Mouse (Mus musculus): ENCODE data around the gene Ppp2r1b. TPM values are rescaled to one million over a fixed set of nuclear protein-coding genes. Genes with fewer than 3 reads are reported as not detected.

Ppp2r1b gene
- total and polyA plus RNA-seq, 3 experiments = 39.6 to 66.6 (median 42.1) TPM

GRCm38 (mm10) chr9:50889211-50889610, 44.1 kb downstream of the Ppp2r1b start:
- no peak overlapping the region for H3K4me3 ChIP-seq (replicated peaks in 1 of 3; ENCODE audit: low read depth in 2 of 3, low read length in 2 of 3, poor library complexity in 1 of 3)
- no peaks in the 10 kb centered on the region for H3K4me1 ChIP-seq (ENCODE audit: control insufficient read depth in 1 of 2, insufficient read depth in 2 of 2)
- no peaks in the 10 kb centered on the region for H3K9me3 ChIP-seq (replicated peaks; ENCODE audit: low read length)
- dilution Hi-C loops (cut with MboI; ENCODE audit: extremely low pct_ligation_motif_present, extremely low pct_unique_long_range_greater_than_20kb, low sequenced_read_pairs) (no loop called here), in situ Hi-C loops (cut with MboI; ENCODE audit: low pct_ligation_motif_present, low pct_unique_long_range_greater_than_20kb, low sequenced_read_pairs) (no loop called here)
- H3K9ac ChIP-seq (ENCODE audit: insufficient read depth, low read depth) = no peak overlapping the region
- peaks cover 43 to 87% of the 10 kb centered on the region in 2 experiments for H3K36me3 ChIP-seq (replicated peaks in 1 of 2; ENCODE audit: control insufficient read depth in 1 of 2, insufficient read depth in 1 of 2, low read length in 1 of 2)
- H3K27ac ChIP-seq (ENCODE audit: insufficient read depth, low read depth) = no peak overlapping the region
- DNase-seq (ENCODE audit: extremely low read depth) = no peak
- H3K27me3 ChIP-seq (replicated peaks) = no peaks in the 10 kb centered on the region
- H3K79me2 ChIP-seq (replicated peaks; ENCODE audit: control insufficient read depth, extremely low read depth, insufficient read depth, poor library complexity, severe bottlenecking) = no peaks in the 10 kb centered on the region; the same call in 1 of the 2 replicates
- no peak overlapping the region for H3K4me2 ChIP-seq (ENCODE audit: insufficient read depth, low read depth, poor library complexity, severe bottlenecking)
- TF ChIP-seq ZC3H11A (IDR thresholded peaks at IDR 0.05; ENCODE audit: low read depth, low read length) = no peak
- no peak for TF ChIP-seq RCOR1 (conservative IDR thresholded peaks at IDR 0.05; ENCODE audit: low read depth, low read length)
- no peak for TF ChIP-seq IRF4 (IDR thresholded peaks at IDR 0.05; ENCODE audit: low read depth, low read length)
- TF ChIP-seq ZNF384 (IDR thresholded peaks at IDR 0.05; ENCODE audit: low read depth, low read length) = no peak
- no peak for TF ChIP-seq USF1 (IDR thresholded peaks at IDR 0.05; ENCODE audit: low read depth, low read length)
- no peak for TF ChIP-seq MXI1 (IDR thresholded peaks at IDR 0.05; ENCODE audit: low read depth, low read length)
- TF ChIP-seq SMC3 (IDR thresholded peaks at IDR 0.05; ENCODE audit: low read depth, low read length) = no peak
- no peak for TF ChIP-seq GABPA (IDR thresholded peaks at IDR 0.05; ENCODE audit: insufficient replicate concordance, low read depth, low read length)
- TF ChIP-seq SIN3A (IDR thresholded peaks at IDR 0.05; ENCODE audit: low read length) = no peak
- TF ChIP-seq ZMIZ1 (IDR thresholded peaks at IDR 0.05; ENCODE audit: low read depth, low read length) = no peak
- TF ChIP-seq MEF2A (IDR thresholded peaks at IDR 0.05; ENCODE audit: borderline replicate concordance, low read depth, low read length) = no peak
- no peak for TF ChIP-seq CTCF (conservative IDR thresholded peaks at IDR 0.05 in 1 of 2, IDR thresholded peaks at IDR 0.05 in 1 of 2; ENCODE audit: low read depth in 2 of 2, low read length in 2 of 2)
- TF ChIP-seq CHD1 (IDR thresholded peaks at IDR 0.05; ENCODE audit: low read depth, low read length) = no peak
- TF ChIP-seq MAX (IDR thresholded peaks at IDR 0.05; ENCODE audit: low read length) = no peak
- TF ChIP-seq HCFC1 (IDR thresholded peaks at IDR 0.05; ENCODE audit: low read depth, low read length) = no peak
- no peak for TF ChIP-seq KAT2A (IDR thresholded peaks at IDR 0.05; ENCODE audit: insufficient replicate concordance, low read length)
- no peak for TF ChIP-seq NELFE (IDR thresholded peaks at IDR 0.05; ENCODE audit: low read depth, low read length)
- TF ChIP-seq ELF1 (IDR thresholded peaks at IDR 0.05; ENCODE audit: low read depth, low read length) = no peak
- no peak for TF ChIP-seq TCF12 (IDR thresholded peaks at IDR 0.05; ENCODE audit: low read depth, low read length)

DNA sequence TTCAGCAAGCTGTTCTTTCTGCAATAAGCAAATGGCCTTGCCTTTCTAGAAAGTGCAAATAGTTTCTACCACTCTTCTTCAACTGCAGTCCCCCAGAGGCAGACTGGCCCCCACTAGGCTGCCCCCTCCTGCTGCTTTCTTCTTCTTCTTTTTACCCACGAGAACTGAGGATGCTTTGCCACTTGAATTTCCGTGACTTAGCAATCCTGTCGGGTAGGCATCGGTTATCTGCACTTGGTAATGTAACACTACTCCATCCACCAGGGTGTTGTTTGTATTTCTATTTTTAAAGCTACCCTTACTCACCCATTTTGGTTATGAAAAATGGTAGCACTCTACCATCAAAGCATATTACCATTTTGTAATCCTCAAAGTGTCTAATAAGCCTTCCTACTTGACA, 44.9 kb downstream of the Ppp2r1b start:
- no peak for DNase-seq (ENCODE audit: extremely low read depth)
- Histone ChIP-seq H3K27me3 (replicated peaks) (no peaks in the 10 kb centered on the region), H3K36me3 (replicated peaks in 1 of 2; ENCODE audit: control insufficient read depth in 1 of 2, insufficient read depth in 1 of 2, low read length in 1 of 2) (peaks cover 42 to 87% of the 10 kb centered on the region in 2 experiments), H3K4me2 (ENCODE audit: insufficient read depth, low read depth, poor library complexity, severe bottlenecking) (no peak overlapping the region), H3K27ac (ENCODE audit: insufficient read depth, low read depth) (no peak overlapping the region), H3K79me2 (replicated peaks; ENCODE audit: control insufficient read depth, extremely low read depth, insufficient read depth, poor library complexity, severe bottlenecking) (no peaks in the 10 kb centered on the region; the same call in 1 of the 2 replicates), H3K4me1 (ENCODE audit: control insufficient read depth in 1 of 2, insufficient read depth in 2 of 2) (no peaks in the 10 kb centered on the region), H3K4me3 (replicated peaks in 1 of 3; ENCODE audit: low read depth in 2 of 3, low read length in 2 of 3, poor library complexity in 1 of 3) (no peak overlapping the region), H3K9me3 (replicated peaks; ENCODE audit: low read length) (no peaks in the 10 kb centered on the region), H3K9ac (ENCODE audit: insufficient read depth, low read depth) (no peak overlapping the region)
- dilution Hi-C loops (cut with MboI; ENCODE audit: extremely low pct_ligation_motif_present, extremely low pct_unique_long_range_greater_than_20kb, low sequenced_read_pairs) (no loop called here), in situ Hi-C loops (cut with MboI; ENCODE audit: low pct_ligation_motif_present, low pct_unique_long_range_greater_than_20kb, low sequenced_read_pairs) (no loop called here)
- TF ChIP-seq USF2 (conservative IDR thresholded peaks at IDR 0.05; ENCODE audit: low read depth, low read length) (no peak), HCFC1 (IDR thresholded peaks at IDR 0.05; ENCODE audit: low read depth, low read length) (no peak), SIN3A (IDR thresholded peaks at IDR 0.05; ENCODE audit: low read length) (no peak), UBTF (IDR thresholded peaks at IDR 0.05; ENCODE audit: low read depth, low read length) (no peak), MYC (IDR thresholded peaks at IDR 0.05; ENCODE audit: low read depth, low read length) (no peak), CHD1 (IDR thresholded peaks at IDR 0.05; ENCODE audit: low read depth, low read length) (no peak), TBP (conservative IDR thresholded peaks at IDR 0.05; ENCODE audit: low read depth, low read length) (no peak), SMC3 (IDR thresholded peaks at IDR 0.05; ENCODE audit: low read depth, low read length) (no peak), CTCF (conservative IDR thresholded peaks at IDR 0.05 in 1 of 2, IDR thresholded peaks at IDR 0.05 in 1 of 2; ENCODE audit: low read depth in 2 of 2, low read length in 2 of 2) (no peak)
